Mouse (Mus musculus) thymus, adult 2 months (tissue): ENCODE measurements around the gene Plg. TPM values are rescaled to one million over a fixed set of nuclear protein-coding genes. Genes with fewer than 3 reads are reported as not detected.

Source experiments
- DNase-seq: peaks from one replicate; pipeline ENCODE4 v3.0.0; 2021
- H3K27ac ChIP-seq: fragments of 200-500 bp; 2 replicates; pipeline ENCODE4 v1.5.1; 2012; ENCODE audit warnings: low read length, control low read depth; ENCODE audit not compliant: control insufficient read depth, insufficient read depth
- H3K27me3 ChIP-seq: fragments of 200-500 bp; 2 replicates; pipeline ENCODE4 v1.6.1; 2012; ENCODE audit warnings: mild to moderate bottlenecking, low read length, moderate library complexity, mixed read lengths; ENCODE audit not compliant: control insufficient read depth, insufficient read depth
- H3K36me3 ChIP-seq: fragments of 200-500 bp; 2 replicates; pipeline ENCODE4 v1.6.1; 2012; ENCODE audit warnings: mild to moderate bottlenecking, low read length, moderate library complexity; ENCODE audit not compliant: control insufficient read depth, insufficient read depth
- H3K4me1 ChIP-seq: fragments of 200-500 bp; replicated peaks from 2 replicates; pipeline ENCODE4 v1.6.1; 2012; ENCODE audit warnings: low read length; ENCODE audit not compliant: control insufficient read depth, insufficient read depth
- H3K4me3 ChIP-seq: fragments of 200-500 bp; 2 replicates; pipeline ENCODE4 v1.5.1; 2012; ENCODE audit warnings: mild to moderate bottlenecking, low read length, control low read depth, moderate library complexity; ENCODE audit not compliant: control insufficient read depth, insufficient read depth
- CTCF ChIP-seq: fragments of 200-500 bp; IDR thresholded peaks from 2 replicates; pipeline ENCODE4 v1.5.1; 2012; ENCODE audit warnings: mild to moderate bottlenecking, control low read depth, low read length, moderate library complexity, borderline replicate concordance; ENCODE audit not compliant: control insufficient read depth, poor library complexity, insufficient read depth; ENCODE audit errors: extremely low read depth
- POLR2A ChIP-seq: fragments of 200-500 bp; IDR thresholded peaks from 2 replicates; pipeline ENCODE4 v1.6.1; 2012; ENCODE audit warnings: mild to moderate bottlenecking, low read length, control low read depth, moderate library complexity; ENCODE audit not compliant: control insufficient read depth, poor library complexity, insufficient read depth; ENCODE audit errors: extremely low read depth
- WGBS: fragments of 180-500 bp; shearing (Covaris S2); methylation state at CpG from one replicate; pipeline ENCODE4 v1.1.7; 2018; 5-methylcytosine and 5-hydroxymethylcytosine counted together
- polyA plus RNA-seq: library from polyadenylated mRNA; depleted of rRNA; stranded (reverse); fragments of >200 nt; gene quantifications from 2 replicates; pipeline ENCODE4 v1.2.3, GENCODE M21; 2012; rRNA removed

Plg gene
- polyA plus RNA-seq: 0.05 and 2.5 TPM in 2 replicates

- H3K36me3 ChIP-seq: no peaks in the 10 kb centered on the region
- no peaks in the 10 kb centered on the region for H3K4me1 ChIP-seq
- H3K27me3 ChIP-seq: no peaks in the 10 kb centered on the region
- DNase-seq: no peak
- WGBS: 91% methylated on average over 11 of the region's 11 CpGs
- H3K27ac ChIP-seq: no peak within 1 kb of the TSS
- no peak for TF ChIP-seq POLR2A
- TF ChIP-seq CTCF: no peak
- no peak within 1 kb of the TSS for H3K4me3 ChIP-seq
Measured at GRCm38 (mm10) chr17:12377981-12378705, at the start of gene Plg. TSS of gene Plg (plus strand) at chr17:12378608.

DNA sequence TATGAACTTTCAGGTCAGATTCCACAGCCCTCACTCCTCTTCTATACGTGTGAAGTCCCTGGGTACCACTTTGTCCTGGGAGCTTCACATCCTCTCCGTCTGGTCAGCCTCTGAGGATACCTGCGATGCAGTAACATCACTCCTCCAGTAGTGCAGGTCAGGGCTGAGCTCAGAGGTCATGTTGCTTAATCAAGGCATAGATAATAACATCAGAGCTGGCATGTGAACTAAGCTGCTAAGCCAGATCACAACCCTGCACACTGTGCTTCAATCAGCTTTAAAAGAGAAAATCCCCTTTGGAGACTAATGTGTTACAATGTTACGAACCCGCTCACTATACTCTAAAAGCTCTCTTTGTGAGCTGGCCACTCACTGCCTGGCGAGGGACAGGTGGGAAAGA is 43.3 kb upstream of the Plg start:
- no peak overlapping the region for H3K4me3 ChIP-seq
- TF ChIP-seq POLR2A (no peak), CTCF (no peak)
- WGBS: 90% methylated on average over 6 of the region's 6 CpGs
- no peak overlapping the region for H3K27ac ChIP-seq
- no peaks in the 10 kb centered on the region for H3K36me3 ChIP-seq
- H3K27me3 ChIP-seq: no peaks in the 10 kb centered on the region
- no peaks in the 10 kb centered on the region for H3K4me1 ChIP-seq
- DNase-seq: no peak

- no peaks in the 10 kb centered on the region for H3K27me3 ChIP-seq
- no peaks in the 10 kb centered on the region for H3K4me1 ChIP-seq
- no peak for TF ChIP-seq CTCF
- H3K36me3 ChIP-seq: no peaks in the 10 kb centered on the region
- WGBS: 96% methylated on average over 19 of the region's 19 CpGs
- H3K27ac ChIP-seq: no peak overlapping the region
- no peak for DNase-seq
- H3K4me3 ChIP-seq: no peak overlapping the region
Measured at GRCm38 (mm10) chr17:12336073-12336868, 42.1 kb upstream of the Plg start.

DNA sequence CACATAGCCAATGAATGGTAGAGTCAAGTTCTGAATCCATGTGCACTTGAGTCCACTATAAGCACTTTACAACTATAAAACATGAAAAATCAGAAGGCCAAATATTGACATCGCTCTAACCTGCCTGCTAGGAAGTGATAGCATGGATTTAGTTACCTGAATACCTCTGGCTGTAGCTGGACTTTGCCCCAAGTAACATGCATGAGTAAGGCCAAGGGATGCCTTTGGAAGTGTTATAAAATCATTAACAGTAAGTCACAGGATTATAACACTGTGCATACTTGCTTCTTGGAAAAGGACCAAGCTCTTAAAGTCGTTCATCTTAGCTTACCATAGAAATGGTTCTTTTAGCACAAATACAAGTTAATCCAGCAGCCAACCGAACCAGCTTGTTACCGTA is 41.3 kb upstream of the Plg start:
- H3K36me3 ChIP-seq: no peaks in the 10 kb centered on the region
- H3K27me3 ChIP-seq: no peaks in the 10 kb centered on the region
- TF ChIP-seq POLR2A: no peak
- TF ChIP-seq CTCF: no peak
- DNase-seq: no peak
- 90% methylated on average over 4 of the region's 4 CpGs for WGBS
- H3K4me3 ChIP-seq: no peak overlapping the region
- H3K4me1 ChIP-seq: no peaks in the 10 kb centered on the region
- H3K27ac ChIP-seq: no peak overlapping the region

DNA sequence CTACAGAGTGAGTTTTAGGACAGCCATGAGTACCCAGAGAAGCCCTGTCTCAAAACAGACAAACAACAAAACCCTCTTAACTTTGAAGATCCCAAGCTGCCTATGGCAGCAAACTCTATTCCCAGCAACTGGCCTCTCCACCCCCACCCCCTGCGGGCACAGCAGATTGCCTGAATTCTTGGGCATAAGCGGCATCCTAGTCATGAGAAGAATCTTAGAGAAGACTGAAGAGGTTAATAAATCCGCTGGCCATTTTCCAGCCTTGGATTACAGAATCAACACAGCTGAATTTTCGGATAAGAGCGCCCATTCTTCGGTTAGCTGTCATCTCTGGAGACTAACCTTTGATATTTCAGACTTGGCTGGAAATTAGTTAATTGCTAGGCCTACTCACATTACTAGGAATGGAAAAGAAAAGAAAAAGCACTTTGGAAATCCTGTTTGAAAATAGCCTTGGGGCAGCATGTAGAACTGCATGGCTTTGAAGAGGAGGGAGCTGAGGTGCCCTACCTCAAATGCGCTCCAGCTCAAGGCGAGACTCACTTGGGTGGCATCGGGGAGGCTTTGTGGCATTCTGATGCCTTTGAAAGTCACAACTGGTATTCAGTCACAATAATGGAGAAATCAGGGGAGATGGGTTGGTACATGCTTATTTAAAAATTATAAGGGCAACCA is 34.6 kb upstream of the Plg start:
- no peak for TF ChIP-seq CTCF
- no peak for TF ChIP-seq POLR2A
- H3K4me1 ChIP-seq: no peaks in the 10 kb centered on the region
- 92% methylated on average over 9 of the region's 9 CpGs for WGBS
- no peaks in the 10 kb centered on the region for H3K36me3 ChIP-seq
- H3K4me3 ChIP-seq: no peak overlapping the region
- H3K27ac ChIP-seq: no peak overlapping the region
- no peak for DNase-seq
- H3K27me3 ChIP-seq: no peaks in the 10 kb centered on the region

GRCm38 (mm10) chr17:12347462-12347861 is 30.9 kb upstream of the Plg start:
- H3K4me3 ChIP-seq: no peak overlapping the region
- DNase-seq: no peak
- H3K27me3 ChIP-seq: no peaks in the 10 kb centered on the region
- 87% methylated on average over 1 of the region's 1 CpGs for WGBS
- H3K4me1 ChIP-seq: no peaks in the 10 kb centered on the region
- no peaks in the 10 kb centered on the region for H3K36me3 ChIP-seq
- H3K27ac ChIP-seq: no peak overlapping the region
- TF ChIP-seq CTCF: no peak
